Mouse (Mus musculus): ENCODE results near the gene St7l. TPM values are rescaled to one million over a fixed set of nuclear protein-coding genes. Genes with fewer than 3 reads are reported as not detected.
A peak's percentile ranks its signal among the peaks of the same experiment; 100 is the strongest.

The St7l gene
- total RNA-seq, 2 experiments from 2014 or later: 14.0 to 17.3 TPM

DNA sequence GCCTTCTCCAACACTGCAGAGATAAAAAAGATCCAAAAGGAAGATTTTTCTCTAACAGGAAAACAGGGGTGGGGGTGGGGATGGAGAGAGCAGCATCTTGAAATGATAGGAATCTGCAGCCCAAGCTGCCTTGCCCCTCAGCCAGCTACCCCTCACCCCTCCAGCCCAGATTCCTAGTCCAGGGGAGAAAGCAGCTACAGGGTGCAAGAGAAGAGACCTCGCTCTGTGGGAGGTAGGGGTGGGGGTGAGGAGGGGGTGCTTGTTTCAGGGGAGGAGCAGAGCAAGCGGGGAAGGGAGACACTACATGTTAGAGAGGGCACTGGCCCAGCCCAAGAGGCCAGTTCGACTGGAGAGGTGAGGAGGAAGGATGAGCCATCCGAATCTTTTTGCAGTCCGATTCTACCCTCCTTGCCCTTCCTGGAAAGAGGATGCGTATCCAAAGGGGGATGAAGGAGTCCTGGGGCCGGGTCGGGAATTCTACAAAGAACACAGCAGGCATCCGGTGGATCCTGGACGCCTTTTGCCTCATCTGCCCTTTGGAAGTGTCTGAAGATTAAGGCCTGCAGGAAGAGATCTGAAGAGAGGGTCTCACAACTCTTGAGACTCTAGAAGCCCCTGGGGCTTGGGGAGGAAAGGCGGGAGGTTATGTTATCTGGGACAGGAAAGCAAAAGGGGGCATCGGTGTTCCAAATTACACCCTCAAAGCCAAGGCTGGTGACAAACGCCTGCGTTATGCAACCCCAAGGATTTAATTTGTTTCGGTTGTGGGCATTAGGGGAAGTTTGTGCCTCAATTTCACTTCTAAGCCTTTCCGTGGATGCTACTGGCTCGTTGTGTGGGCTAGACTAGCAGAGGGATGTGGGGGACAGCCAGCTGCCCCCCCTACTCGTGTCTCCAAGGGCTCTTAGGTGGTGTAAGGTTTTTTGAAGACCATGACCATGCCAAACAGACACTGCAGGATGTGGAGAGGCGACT lies 96.5 kb downstream of the St7l start:
- intact Hi-C loops (cut with DNase I; ENCODE audit: low total_unique reads): loop anchor here (10.0 kb wide), 3 partner anchors 86 to 246 kb away; partner anchors contain the start of genes Fam19a3, Ppm1j and Rhoc

GRCm38 (mm10) chr3:104961066-104962059 lies 97.6 kb downstream of the St7l start, which contains the start of gene Wnt2b:
Gene Wnt2b (minus strand): TSS chr3:104961921.
- intact Hi-C loops (cut with DNase I; ENCODE audit: low total_unique reads): loop anchor here (10.0 kb wide), 3 partner anchors 87 to 247 kb away; partner anchors contain the start of genes Fam19a3, Ppm1j and Rhoc
- peak; percentile 36 for DNase-seq

More for the DNA sequence above, 96.5 kb downstream of the St7l start:
- DNase-seq: no peak

- intact Hi-C loops (cut with DNase I; ENCODE audit: low total_unique reads): loop anchor here (10.0 kb wide), 3 partner anchors 87 to 247 kb away; partner anchors contain the start of genes Fam19a3, Ppm1j and Rhoc
- DNase-seq: peak; percentile 49
These were observed 98.4 kb downstream of the St7l start for GRCm38 (mm10) chr3:104962141-104962611.

GRCm38 (mm10) chr3:104962866-104963265 lies 99.1 kb downstream of the St7l start:
- intact Hi-C loops (cut with DNase I; ENCODE audit: low total_unique reads): loop anchor here (10.0 kb wide), 3 partner anchors 88 to 248 kb away; partner anchors contain the start of genes Fam19a3, Ppm1j and Rhoc

DNA sequence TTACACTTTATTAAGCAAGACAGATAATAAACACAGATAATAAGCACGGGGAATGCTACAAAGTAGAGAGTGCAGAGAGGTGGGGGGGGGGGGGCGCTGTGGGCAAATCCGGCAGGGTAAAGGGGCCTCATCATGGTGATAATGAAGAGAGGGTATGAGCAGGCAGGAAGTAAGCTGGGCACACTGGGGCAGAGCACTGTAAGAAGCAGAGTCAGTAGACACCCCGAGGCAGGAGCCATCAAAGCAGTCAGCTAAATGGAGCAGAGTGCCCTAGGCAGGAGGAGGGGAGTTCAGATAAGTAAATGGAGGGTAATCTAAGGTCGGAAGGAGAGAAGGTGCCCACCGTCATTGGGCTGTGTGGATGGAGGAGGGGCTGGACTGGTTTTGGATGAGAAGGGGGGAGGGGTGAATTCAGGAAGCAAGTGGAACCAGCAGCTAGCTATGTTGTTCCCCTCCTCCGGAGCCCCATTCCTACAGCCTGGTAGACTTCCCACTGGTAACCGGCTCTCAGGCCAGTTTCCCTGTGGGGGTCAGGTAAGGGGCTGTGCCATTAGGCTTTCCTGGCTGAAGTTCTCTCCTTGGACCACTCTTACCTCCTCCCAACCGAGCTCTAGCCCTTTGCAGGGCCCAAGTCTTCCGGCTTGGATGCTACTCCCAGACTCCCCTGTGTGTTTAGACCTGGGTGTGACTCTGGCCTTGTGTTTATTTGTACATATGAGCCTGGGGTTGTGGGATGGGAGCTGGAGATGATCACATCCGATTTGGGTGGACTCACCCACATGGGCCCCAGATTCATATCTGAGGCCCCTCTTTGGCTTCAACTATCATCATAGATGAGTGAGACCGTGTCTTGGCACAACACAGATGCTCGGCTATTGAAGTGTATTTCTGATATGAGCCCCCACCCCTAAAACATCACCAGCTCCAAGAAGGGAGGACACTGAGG lies 99.8 kb downstream of the St7l start:
- intact Hi-C loops (cut with DNase I; ENCODE audit: low total_unique reads): loop anchor here (10.0 kb wide), 3 partner anchors 89 to 249 kb away; partner anchors contain the start of genes Fam19a3, Ppm1j and Rhoc
- DNase-seq: no peak

More at GRCm38 (mm10) chr3:104962866-104963265, 99.1 kb downstream of the St7l start:
- DNase-seq: no peak

DNA sequence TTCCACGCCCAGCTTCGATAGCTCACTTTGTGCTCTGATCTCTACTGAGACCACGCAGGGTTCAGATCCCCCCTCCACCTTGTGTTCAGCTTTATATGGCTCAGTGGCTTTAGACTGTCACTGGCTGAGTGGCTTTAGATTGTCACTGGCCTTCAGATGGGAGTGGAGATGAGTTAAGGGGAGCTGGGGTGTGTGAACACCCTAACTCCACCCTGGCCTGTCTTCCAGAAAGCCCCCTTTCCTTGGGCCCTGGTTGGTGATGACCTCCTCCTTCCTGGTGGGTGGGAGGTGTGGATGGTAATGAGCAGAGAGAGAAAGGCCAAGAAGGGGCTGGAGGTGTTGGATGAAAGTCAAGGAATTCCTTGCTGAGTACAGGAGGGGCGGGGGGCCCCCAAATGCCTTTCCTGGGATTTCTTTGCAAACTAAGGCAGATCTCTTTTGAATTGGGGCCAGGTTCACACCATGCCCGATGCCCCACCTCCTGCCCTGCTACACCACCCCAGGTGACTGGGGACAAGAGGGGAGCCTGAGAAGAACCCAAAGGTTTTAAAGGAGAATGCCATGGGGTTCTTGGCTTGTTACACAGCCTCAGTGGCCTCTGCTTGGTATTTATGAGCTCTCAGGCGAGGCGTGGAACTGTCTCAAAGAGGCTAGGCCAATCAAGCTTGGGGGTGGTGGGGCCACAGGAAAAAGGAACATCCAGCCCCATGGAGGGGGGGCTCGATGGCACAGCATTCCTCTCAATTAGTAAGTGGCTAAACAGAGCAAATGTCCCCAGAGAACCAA lies 101.5 kb downstream of the St7l start:
- intact Hi-C loops (cut with DNase I; ENCODE audit: low total_unique reads): loop anchor here (10.0 kb wide), 3 partner anchors 90 to 250 kb away; partner anchors contain the start of genes Fam19a3, Ppm1j and Rhoc
- no peak for DNase-seq

DNA sequence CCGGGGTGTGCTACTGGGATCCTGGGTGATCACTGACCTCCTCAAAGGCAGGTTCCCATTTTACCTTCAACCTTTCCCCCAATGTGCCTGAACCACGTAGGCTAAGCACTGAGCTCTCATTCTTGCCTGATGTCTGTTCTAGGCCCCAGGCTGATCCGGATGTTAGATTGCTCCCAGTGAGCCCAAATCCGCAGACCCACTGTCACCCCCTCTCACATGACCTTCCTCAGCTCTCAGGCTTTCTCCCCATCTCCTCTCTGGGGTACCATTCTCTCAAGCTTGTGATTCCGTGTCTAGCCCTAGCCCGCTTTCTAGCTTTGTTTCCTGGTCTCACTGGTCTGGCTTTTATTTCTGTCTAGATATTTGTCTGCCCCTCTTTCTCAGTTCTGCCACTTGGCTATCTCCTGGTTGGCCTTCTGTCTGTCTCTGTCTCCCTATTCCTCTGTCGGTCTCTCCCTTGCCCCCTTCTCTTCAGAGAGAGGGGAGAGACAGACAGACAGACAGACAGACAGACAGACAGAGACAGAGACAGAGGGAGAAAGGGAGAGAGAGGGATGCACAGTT lies 102.3 kb downstream of the St7l start:
- DNase-seq: no peak
- intact Hi-C loops (cut with DNase I; ENCODE audit: low total_unique reads): loop anchor here (10.0 kb wide), 3 partner anchors 91 to 251 kb away; partner anchors contain the start of genes Fam19a3, Ppm1j and Rhoc

- peak; percentile 92 for DNase-seq
- intact Hi-C loops (cut with DNase I; ENCODE audit: low total_unique reads): loop anchor here (10.0 kb wide), 3 partner anchors 93 to 253 kb away; partner anchors contain the start of genes Fam19a3, Ppm1j and Rhoc
These were observed 103.9 kb downstream of the St7l start for GRCm38 (mm10) chr3:104967548-104968300.

Other genes with a start within 250 kb of the St7l start
- gene Slc16a1, start 225.3 kb upstream of the St7l start, total RNA-seq (2021): 10 to 100 TPM; 20.4 to 26.4 TPM
- 10 to 100 TPM; 34.7 to 37.9 TPM for gene Ppm1j, start 82.9 kb upstream of the St7l start, total RNA-seq (2021)
- 1 to 10 TPM; 3.2 to 4.0 TPM for gene Fam19a3, start 82.2 kb upstream of the St7l start, total RNA-seq (2021)
- gene Rhoc, start 75.6 kb upstream of the St7l start, total RNA-seq (2021): 10 to 100 TPM; 59.8 to 78.3 TPM
- gene Mov10, start 45.4 kb upstream of the St7l start, total RNA-seq (2021): 1 to 10 TPM; 3.0 to 4.8 TPM
- 10 to 100 TPM; 30.8 to 33.5 TPM for gene Capza1, start 500 bp downstream of the St7l start, total RNA-seq (2021)
- under 1 TPM; 0.78 to 0.86 TPM for gene Wnt2b, start 97.9 kb downstream of the St7l start, total RNA-seq (2021)
- 10 to 100 TPM in 1 of 2 experiments, 1 to 10 TPM in 1; 7.5 to 13.9 TPM for gene Cttnbp2nl, start 189.1 kb downstream of the St7l start, total RNA-seq (2021)
- gene 4930564D02Rik, start 202.8 kb downstream of the St7l start, total RNA-seq (2021): not detected